Mouse (Mus musculus): ENCODE measurements around the gene Usp42. TPM values are rescaled to one million over a fixed set of nuclear protein-coding genes. Genes with fewer than 3 reads are reported as not detected.
A peak's percentile ranks its signal among the peaks of the same experiment; 100 is the strongest.

The Usp42 gene
- polyA plus RNA-seq, 1 experiment from 2014 or later, result 8.4 TPM

- Histone ChIP-seq H3K4me3 (no peak overlapping the region), H3K27ac (no peak overlapping the region), H3K36me3 (peaks cover 70% of the 10 kb centered on the region), H3K9ac (no peak overlapping the region), H3K9me3 (replicated peaks) (no peaks in the 10 kb centered on the region), H3K4me1 (peaks cover 17% of the 10 kb centered on the region; the same call in 1 of the 2 replicates), H3K27me3 (replicated peaks) (no peaks in the 10 kb centered on the region), H3K4me2 (no peak overlapping the region)
- ATAC-seq, result no peak
- 83% methylated on average over 3 of the region's 3 CpGs for whole genome bisulfite sequencing (ENCODE audit: insufficient replicate concordance)
These were observed 45.6 kb downstream of the Usp42 start for GRCm38 (mm10) chr5:143686456-143686855.

- no peak overlapping the region for H3K9ac ChIP-seq
- WGBS (ENCODE audit: insufficient replicate concordance), result 85% methylated on average over 8 of the region's 8 CpGs
- no peak overlapping the region for H3K27ac ChIP-seq
- no peaks in the 10 kb centered on the region for H3K9me3 ChIP-seq (replicated peaks)
- H3K27me3 ChIP-seq (replicated peaks), result no peaks in the 10 kb centered on the region
- no peak for ATAC-seq
- H3K36me3 ChIP-seq, result peaks cover 57% of the 10 kb centered on the region
- H3K4me3 ChIP-seq, result no peak overlapping the region
- no peak overlapping the region for H3K4me2 ChIP-seq
- peaks cover 25% of the 10 kb centered on the region for H3K4me1 ChIP-seq
These were observed 47.1 kb downstream of the Usp42 start for GRCm38 (mm10) chr5:143684911-143685390.

- Histone ChIP-seq H3K4me3 (no peak overlapping the region), H3K27me3 (replicated peaks) (no peaks in the 10 kb centered on the region), H3K4me1 (peaks cover 37% of the 10 kb centered on the region), H3K9me3 (replicated peaks) (no peaks in the 10 kb centered on the region), H3K27ac (no peak overlapping the region), H3K9ac (no peak overlapping the region), H3K4me2 (no peak overlapping the region), H3K36me3 (peaks cover 47% of the 10 kb centered on the region)
- ATAC-seq, result no peak
- 85% methylated on average over 6 of the region's 6 CpGs for WGBS (ENCODE audit: insufficient replicate concordance)
These were observed 48.4 kb downstream of the Usp42 start for GRCm38 (mm10) chr5:143683696-143684095.

- WGBS (ENCODE audit: insufficient replicate concordance), result 55% methylated on average over 6 of the region's 6 CpGs
- Histone ChIP-seq H3K27ac (peak overlapping the region; percentile 45), H3K9ac (no peak overlapping the region), H3K4me1 (peaks cover 75% of the 10 kb centered on the region), H3K4me2 (no peak overlapping the region), H3K36me3 (peaks cover 9% of the 10 kb centered on the region), H3K4me3 (no peak overlapping the region), H3K27me3 (replicated peaks) (no peaks in the 10 kb centered on the region), H3K9me3 (replicated peaks) (no peaks in the 10 kb centered on the region)
- no peak for ATAC-seq
These were observed 52.4 kb downstream of the Usp42 start for GRCm38 (mm10) chr5:143679654-143680053.

- Histone ChIP-seq H3K4me1 (peaks cover 79% of the 10 kb centered on the region), H3K9ac (peak overlapping the region; percentile 14), H3K4me2 (no peak overlapping the region), H3K27me3 (replicated peaks) (no peaks in the 10 kb centered on the region), H3K27ac (peak overlapping the region; percentile 47; the same call in 1 of the 2 replicates), H3K9me3 (replicated peaks) (no peaks in the 10 kb centered on the region), H3K36me3 (0 out of 2 replicates have a peak, but pooled peaks cover 3% of the 10 kb centered on the region), H3K4me3 (no peak overlapping the region)
- peak; percentile 60 for ATAC-seq
- 53% methylated on average over 6 of the region's 6 CpGs for WGBS (ENCODE audit: insufficient replicate concordance)
These were observed 53.3 kb downstream of the Usp42 start for GRCm38 (mm10) chr5:143678634-143679271.

- no peak overlapping the region for H3K4me2 ChIP-seq
- no peak overlapping the region for H3K27ac ChIP-seq
- H3K9me3 ChIP-seq (replicated peaks), result no peaks in the 10 kb centered on the region
- H3K4me1 ChIP-seq, result peaks cover 83% of the 10 kb centered on the region
- H3K9ac ChIP-seq, result no peak overlapping the region
- WGBS (ENCODE audit: insufficient replicate concordance), result 82% methylated on average over 4 of the region's 4 CpGs
- H3K4me3 ChIP-seq, result no peak overlapping the region
- ATAC-seq, result no peak
- H3K36me3 ChIP-seq, result 0 out of 2 replicates have a peak, but pooled peaks cover 3% of the 10 kb centered on the region
- H3K27me3 ChIP-seq (replicated peaks), result no peaks in the 10 kb centered on the region
These were observed 54.7 kb downstream of the Usp42 start for GRCm38 (mm10) chr5:143677363-143677762.

- Histone ChIP-seq H3K27ac (no peak overlapping the region; the same call in 1 of the 2 replicates), H3K9ac (0 out of 2 replicates have a peak overlapping the region, but pooled peaks have one; percentile 3), H3K4me3 (no peak overlapping the region), H3K27me3 (replicated peaks) (no peaks in the 10 kb centered on the region), H3K4me2 (no peak overlapping the region), H3K36me3 (0 out of 2 replicates have a peak, but pooled peaks cover 3% of the 10 kb centered on the region), H3K9me3 (replicated peaks) (no peaks in the 10 kb centered on the region), H3K4me1 (peaks cover 87% of the 10 kb centered on the region)
- ATAC-seq, result no peak
- 62% methylated on average over 5 of the region's 5 CpGs for WGBS (ENCODE audit: insufficient replicate concordance)
These were observed 55.7 kb downstream of the Usp42 start for GRCm38 (mm10) chr5:143676218-143676985.

- no peak for ATAC-seq
- Histone ChIP-seq H3K9ac (no peak overlapping the region), H3K4me3 (no peak overlapping the region), H3K4me1 (peaks cover 88% of the 10 kb centered on the region), H3K27me3 (replicated peaks) (no peaks in the 10 kb centered on the region), H3K4me2 (no peak overlapping the region), H3K27ac (no peak overlapping the region), H3K36me3 (no peaks in the 10 kb centered on the region), H3K9me3 (replicated peaks) (no peaks in the 10 kb centered on the region)
- 47% methylated on average over 5 of the region's 5 CpGs for WGBS (ENCODE audit: insufficient replicate concordance)
These were observed 57.5 kb downstream of the Usp42 start for GRCm38 (mm10) chr5:143674576-143674975.

- Histone ChIP-seq H3K4me3 (no peak overlapping the region), H3K4me2 (no peak overlapping the region), H3K27ac (no peak overlapping the region), H3K4me1 (peaks cover 83% of the 10 kb centered on the region), H3K36me3 (0 out of 2 replicates have a peak, but pooled peaks cover 2% of the 10 kb centered on the region), H3K9me3 (replicated peaks) (no peaks in the 10 kb centered on the region), H3K27me3 (replicated peaks) (no peaks in the 10 kb centered on the region), H3K9ac (no peak overlapping the region)
- WGBS (ENCODE audit: insufficient replicate concordance), result 84% methylated on average over 6 of the region's 6 CpGs
- ATAC-seq, result no peak
These were observed 61.2 kb downstream of the Usp42 start for GRCm38 (mm10) chr5:143670740-143671415.

GRCm38 (mm10) chr5:143669839-143670238, 62.2 kb downstream of the Usp42 start:
- Histone ChIP-seq H3K9ac (no peak overlapping the region), H3K27me3 (replicated peaks) (no peaks in the 10 kb centered on the region)
- no peak for ATAC-seq

GRCm38 (mm10) chr5:143669393-143669792, 62.7 kb downstream of the Usp42 start:
- WGBS (ENCODE audit: insufficient replicate concordance), result 38% methylated on average over 2 of the region's 2 CpGs
- ATAC-seq, result peak; percentile 33; the same call in 1 of the 2 replicates
- H3K4me3 ChIP-seq, result no peak overlapping the region
- no peak overlapping the region for H3K4me2 ChIP-seq
- H3K27ac ChIP-seq, result peak overlapping the region; percentile 57
- no peaks in the 10 kb centered on the region for H3K27me3 ChIP-seq (replicated peaks)
- 0 out of 2 replicates have a peak, but pooled peaks cover 2% of the 10 kb centered on the region for H3K36me3 ChIP-seq
- no peaks in the 10 kb centered on the region for H3K9me3 ChIP-seq (replicated peaks)
- H3K4me1 ChIP-seq, result peaks cover 84% of the 10 kb centered on the region
- no peak overlapping the region for H3K9ac ChIP-seq

More at GRCm38 (mm10) chr5:143669839-143670238, 62.2 kb downstream of the Usp42 start:
- Histone ChIP-seq H3K4me3 (no peak overlapping the region), H3K27ac (peak overlapping the region; percentile 57), H3K9me3 (replicated peaks) (no peaks in the 10 kb centered on the region), H3K4me2 (no peak overlapping the region), H3K36me3 (0 out of 2 replicates have a peak, but pooled peaks cover 2% of the 10 kb centered on the region), H3K4me1 (peaks cover 84% of the 10 kb centered on the region)
- WGBS (ENCODE audit: insufficient replicate concordance), result 25% methylated on average over 2 of the region's 2 CpGs
